Mouse (Mus musculus): ENCODE data around the gene Ddx18. TPM values are rescaled to one million over a fixed set of nuclear protein-coding genes. Genes with fewer than 3 reads are reported as not detected.

The Ddx18 gene
- total and polyA plus RNA-seq, 2 experiments from 2014 or later = 22.0 to 31.8 TPM

GRCm38 (mm10) chr1:121551457-121551835 is 16.3 kb downstream of the Ddx18 start:
- no peaks in the 10 kb centered on the region for H3K4me1 ChIP-seq (ENCODE audit: insufficient read depth, low read length)
- DNase-seq (ENCODE audit: low spot score) (peak; percentile 14), ATAC-seq (ENCODE audit: low FRiP score) (peak; percentile 32)
- no peak for TF ChIP-seq CTCF (IDR thresholded peaks at IDR 0.05)
- no peak overlapping the region for H3K4me2 ChIP-seq (ENCODE audit: low read depth, low read length, poor library complexity, severe bottlenecking)
- WGBS = 77% methylated on average over 7 of the region's 7 CpGs
- no peaks in the 10 kb centered on the region for H3K9me3 ChIP-seq (ENCODE audit: low read length)
- H3K27ac ChIP-seq (ENCODE audit: low read depth, low read length) = no peak overlapping the region
- H3K27me3 ChIP-seq (ENCODE audit: insufficient read depth, low read length) = no peaks in the 10 kb centered on the region
- peaks cover 30% of the 10 kb centered on the region for H3K36me3 ChIP-seq (ENCODE audit: insufficient read depth, low read length)
- no peak overlapping the region for H3K9ac ChIP-seq (replicated peaks; ENCODE audit: low read length, poor library complexity, severe bottlenecking)
- H3K4me3 ChIP-seq (ENCODE audit: low read depth, low read length) = no peak overlapping the region

GRCm38 (mm10) chr1:121550801-121551456 is 16.9 kb downstream of the Ddx18 start:
- H3K36me3 ChIP-seq (ENCODE audit: insufficient read depth, low read length) = peaks cover 24% of the 10 kb centered on the region
- no peak for DNase-seq (ENCODE audit: low spot score)
- no peak overlapping the region for H3K9ac ChIP-seq (replicated peaks; ENCODE audit: low read length, poor library complexity, severe bottlenecking)
- ATAC-seq (ENCODE audit: low FRiP score) = peak; percentile 24; the same call in 1 of the 2 replicates
- no peaks in the 10 kb centered on the region for H3K4me1 ChIP-seq (ENCODE audit: insufficient read depth, low read length)
- no peak overlapping the region for H3K27ac ChIP-seq (ENCODE audit: low read depth, low read length)
- no peak for TF ChIP-seq CTCF (IDR thresholded peaks at IDR 0.05)
- 87% methylated on average over 16 of the region's 16 CpGs for WGBS
- H3K27me3 ChIP-seq (ENCODE audit: insufficient read depth, low read length) = no peaks in the 10 kb centered on the region
- no peak overlapping the region for H3K4me2 ChIP-seq (ENCODE audit: low read depth, low read length, poor library complexity, severe bottlenecking)
- no peaks in the 10 kb centered on the region for H3K9me3 ChIP-seq (ENCODE audit: low read length)
- no peak overlapping the region for H3K4me3 ChIP-seq (ENCODE audit: low read depth, low read length)

- no peak for DNase-seq (ENCODE audit: low spot score)
These were observed 18.3 kb downstream of the Ddx18 start for GRCm38 (mm10) chr1:121549456-121549855.

GRCm38 (mm10) chr1:121548667-121549066 is 19.1 kb downstream of the Ddx18 start:
- Histone ChIP-seq H3K4me3 (ENCODE audit: low read depth, low read length) (no peak overlapping the region), H3K9me3 (ENCODE audit: low read length) (no peaks in the 10 kb centered on the region), H3K36me3 (ENCODE audit: insufficient read depth, low read length) (peaks cover 5% of the 10 kb centered on the region), H3K27me3 (ENCODE audit: insufficient read depth, low read length) (no peaks in the 10 kb centered on the region), H3K4me1 (ENCODE audit: insufficient read depth, low read length) (no peaks in the 10 kb centered on the region), H3K9ac (replicated peaks; ENCODE audit: low read length, poor library complexity, severe bottlenecking) (no peak overlapping the region), H3K27ac (ENCODE audit: low read depth, low read length) (no peak overlapping the region), H3K4me2 (ENCODE audit: low read depth, low read length, poor library complexity, severe bottlenecking) (no peak overlapping the region)
- no peak for ATAC-seq (ENCODE audit: low FRiP score)
- WGBS = 95% methylated on average over 4 of the region's 4 CpGs
- DNase-seq (ENCODE audit: low spot score) = no peak
- no peak for TF ChIP-seq CTCF (IDR thresholded peaks at IDR 0.05)

More at GRCm38 (mm10) chr1:121549456-121549855, 18.3 kb downstream of the Ddx18 start:
- no peak for ATAC-seq (ENCODE audit: low FRiP score)
- TF ChIP-seq CTCF (IDR thresholded peaks at IDR 0.05) = peak; percentile 62
- Histone ChIP-seq H3K27me3 (ENCODE audit: insufficient read depth, low read length) (no peaks in the 10 kb centered on the region), H3K4me2 (ENCODE audit: low read depth, low read length, poor library complexity, severe bottlenecking) (no peak overlapping the region), H3K4me3 (ENCODE audit: low read depth, low read length) (no peak overlapping the region), H3K9ac (replicated peaks; ENCODE audit: low read length, poor library complexity, severe bottlenecking) (no peak overlapping the region), H3K27ac (ENCODE audit: low read depth, low read length) (no peak overlapping the region), H3K9me3 (ENCODE audit: low read length) (no peaks in the 10 kb centered on the region), H3K4me1 (ENCODE audit: insufficient read depth, low read length) (no peaks in the 10 kb centered on the region), H3K36me3 (ENCODE audit: insufficient read depth, low read length) (peaks cover 11% of the 10 kb centered on the region)
- WGBS = 83% methylated on average over 4 of the region's 4 CpGs

GRCm38 (mm10) chr1:121546844-121547243 is 20.9 kb downstream of the Ddx18 start:
- H3K4me1 ChIP-seq (ENCODE audit: insufficient read depth, low read length) = no peaks in the 10 kb centered on the region
- ATAC-seq (ENCODE audit: low FRiP score) (no peak), DNase-seq (ENCODE audit: low spot score) (no peak)
- no peak overlapping the region for H3K27ac ChIP-seq (ENCODE audit: low read depth, low read length)
- no peak overlapping the region for H3K4me3 ChIP-seq (ENCODE audit: low read depth, low read length)
- no peaks in the 10 kb centered on the region for H3K27me3 ChIP-seq (ENCODE audit: insufficient read depth, low read length)
- TF ChIP-seq CTCF (IDR thresholded peaks at IDR 0.05) = no peak
- peaks cover 5% of the 10 kb centered on the region for H3K36me3 ChIP-seq (ENCODE audit: insufficient read depth, low read length)
- H3K9me3 ChIP-seq (ENCODE audit: low read length) = no peaks in the 10 kb centered on the region
- no peak overlapping the region for H3K9ac ChIP-seq (replicated peaks; ENCODE audit: low read length, poor library complexity, severe bottlenecking)
- H3K4me2 ChIP-seq (ENCODE audit: low read depth, low read length, poor library complexity, severe bottlenecking) = no peak overlapping the region
- 88% methylated on average over 2 of the region's 2 CpGs for WGBS

GRCm38 (mm10) chr1:121540361-121540760 is 27.4 kb downstream of the Ddx18 start:
- 74% methylated on average over 8 of the region's 8 CpGs for WGBS
- ATAC-seq (ENCODE audit: low FRiP score) = no peak
- Histone ChIP-seq H3K27me3 (ENCODE audit: insufficient read depth, low read length) (no peaks in the 10 kb centered on the region), H3K4me3 (ENCODE audit: low read depth, low read length) (no peak overlapping the region), H3K4me1 (ENCODE audit: insufficient read depth, low read length) (no peaks in the 10 kb centered on the region), H3K27ac (ENCODE audit: low read depth, low read length) (no peak overlapping the region), H3K4me2 (ENCODE audit: low read depth, low read length, poor library complexity, severe bottlenecking) (no peak overlapping the region), H3K9me3 (ENCODE audit: low read length) (no peaks in the 10 kb centered on the region), H3K36me3 (ENCODE audit: insufficient read depth, low read length) (no peaks in the 10 kb centered on the region), H3K9ac (replicated peaks; ENCODE audit: low read length, poor library complexity, severe bottlenecking) (no peak overlapping the region)
- no peak for TF ChIP-seq CTCF (IDR thresholded peaks at IDR 0.05)
- no peak for DNase-seq (ENCODE audit: low spot score)
